Mouse (Mus musculus) liver, adult 2 months (tissue): ENCODE results near the gene Il12rb1.

ENCODE experiments used
- CTCF ChIP-seq: fragments of 200-500 bp; IDR thresholded peaks from 2 replicates; pipeline ENCODE4 v1.5.1; 2011; ENCODE audit warnings: low read depth, low read length, control low read depth
- POLR2A ChIP-seq: fragments of 200-500 bp; IDR thresholded peaks from 2 replicates; pipeline ENCODE4 v1.6.1; 2011; ENCODE audit warnings: low read length, control low read depth; ENCODE audit not compliant: insufficient read depth; ENCODE audit errors: extremely low read depth

DNA sequence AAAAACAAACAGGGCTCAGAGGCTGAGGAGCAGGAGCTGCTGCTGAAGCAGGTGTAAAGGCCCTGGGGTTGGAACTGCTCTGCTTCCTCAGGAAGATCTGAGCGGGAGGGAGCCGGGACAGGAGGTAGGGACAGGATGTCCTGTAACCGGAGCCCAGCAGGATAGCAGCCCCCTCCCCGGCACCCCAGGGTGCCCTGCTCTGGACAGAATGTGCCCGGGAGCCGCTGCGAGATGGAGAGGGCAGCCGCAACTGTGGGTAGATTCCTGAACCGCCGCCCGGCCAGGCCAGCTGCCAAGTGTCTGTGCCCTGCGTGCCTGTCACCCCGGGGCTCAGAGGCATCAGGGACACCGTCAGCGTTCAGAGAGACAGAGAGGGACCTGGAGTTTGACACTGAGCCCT is 25.3 kb downstream of the Il12rb1 start:
- TF ChIP-seq CTCF (no peak), POLR2A (no peak)
